Mouse (Mus musculus): ENCODE measurements around the gene Vps35l. TPM values are rescaled to one million over a fixed set of nuclear protein-coding genes. Genes with fewer than 3 reads are reported as not detected.

Vps35l gene
- total and polyA plus RNA-seq, 2 experiments from 2014 or later: 41.0 to 63.8 TPM

GRCm38 (mm10) chr7:118751625-118752024, 11.6 kb downstream of the Vps35l start:
- 80% methylated on average over 7 of the region's 7 CpGs for WGBS
- DNase-seq (ENCODE audit: low spot score) (no peak), ATAC-seq (ENCODE audit: insufficient read depth, low read depth) (no peak)
- Histone ChIP-seq H3K27me3 (ENCODE audit: control insufficient read depth, insufficient read depth, low read length) (no peaks in the 10 kb centered on the region), H3K4me1 (ENCODE audit: control insufficient read depth, insufficient read depth) (no peaks in the 10 kb centered on the region), H3K4me2 (ENCODE audit: low read depth, low read length) (no peak overlapping the region), H3K4me3 (ENCODE audit: low read depth, low read length) (no peak overlapping the region), H3K9me3 (replicated peaks; ENCODE audit: control insufficient read depth, low read length) (no peaks in the 10 kb centered on the region), H3K36me3 (replicated peaks; ENCODE audit: control insufficient read depth, insufficient read depth, low read length) (peaks cover 87% of the 10 kb centered on the region), H3K9ac (replicated peaks; ENCODE audit: low read depth, low read length) (no peak overlapping the region), H3K27ac (ENCODE audit: low read depth) (no peak overlapping the region)
- no peak for TF ChIP-seq EP300 (IDR thresholded peaks at IDR 0.05; ENCODE audit: low read depth)
- TF ChIP-seq CTCF (IDR thresholded peaks at IDR 0.05; ENCODE audit: low read depth): no peak

DNA sequence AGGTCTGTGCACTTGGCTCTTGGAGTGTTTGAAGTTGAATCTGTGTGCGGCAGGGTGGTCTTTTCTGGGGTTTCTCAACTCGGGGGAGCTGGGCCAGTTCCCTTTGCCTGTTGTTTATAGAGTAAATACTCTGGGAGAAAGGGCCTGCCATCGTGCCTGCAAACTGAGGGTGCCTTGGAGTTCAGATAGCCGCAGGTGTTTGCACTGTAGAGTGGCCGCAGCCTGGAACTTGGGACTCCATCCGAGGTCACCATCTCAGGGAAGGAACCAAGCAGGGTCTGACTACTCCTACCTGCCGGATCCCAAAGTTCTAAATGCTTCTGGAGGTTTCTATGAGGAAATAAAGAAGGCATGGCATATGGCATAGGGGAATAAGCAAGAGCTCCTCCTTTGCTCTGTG, 15.7 kb downstream of the Vps35l start:
- Histone ChIP-seq H3K4me2 (ENCODE audit: low read depth, low read length) (no peak overlapping the region), H3K9me3 (replicated peaks; ENCODE audit: control insufficient read depth, low read length) (no peaks in the 10 kb centered on the region), H3K4me1 (ENCODE audit: control insufficient read depth, insufficient read depth) (no peaks in the 10 kb centered on the region), H3K4me3 (ENCODE audit: low read depth, low read length) (no peak overlapping the region), H3K36me3 (replicated peaks; ENCODE audit: control insufficient read depth, insufficient read depth, low read length) (peaks cover 62% of the 10 kb centered on the region), H3K27ac (ENCODE audit: low read depth) (no peak overlapping the region), H3K9ac (replicated peaks; ENCODE audit: low read depth, low read length) (no peak overlapping the region), H3K27me3 (ENCODE audit: control insufficient read depth, insufficient read depth, low read length) (no peaks in the 10 kb centered on the region)
- ATAC-seq (ENCODE audit: insufficient read depth, low read depth): no peak
- DNase-seq (ENCODE audit: low spot score): no peak
- WGBS: 81% methylated on average over 7 of the region's 7 CpGs
- TF ChIP-seq CTCF (IDR thresholded peaks at IDR 0.05; ENCODE audit: low read depth) (no peak), EP300 (IDR thresholded peaks at IDR 0.05; ENCODE audit: low read depth) (no peak)

GRCm38 (mm10) chr7:118756490-118757265, 16.7 kb downstream of the Vps35l start:
- Histone ChIP-seq H3K27me3 (ENCODE audit: control insufficient read depth, insufficient read depth, low read length) (no peaks in the 10 kb centered on the region), H3K4me1 (ENCODE audit: control insufficient read depth, insufficient read depth) (no peaks in the 10 kb centered on the region), H3K4me3 (ENCODE audit: low read depth, low read length) (no peak overlapping the region), H3K4me2 (ENCODE audit: low read depth, low read length) (no peak overlapping the region), H3K9ac (replicated peaks; ENCODE audit: low read depth, low read length) (no peak overlapping the region), H3K27ac (ENCODE audit: low read depth) (no peak overlapping the region), H3K36me3 (replicated peaks; ENCODE audit: control insufficient read depth, insufficient read depth, low read length) (peaks cover 62% of the 10 kb centered on the region), H3K9me3 (replicated peaks; ENCODE audit: control insufficient read depth, low read length) (no peaks in the 10 kb centered on the region)
- no peak for TF ChIP-seq EP300 (IDR thresholded peaks at IDR 0.05; ENCODE audit: low read depth)
- TF ChIP-seq CTCF (IDR thresholded peaks at IDR 0.05; ENCODE audit: low read depth): no peak
- ATAC-seq (ENCODE audit: insufficient read depth, low read depth): no peak
- WGBS: 94% methylated on average over 24 of the region's 24 CpGs
- DNase-seq (ENCODE audit: low spot score): no peak

DNA sequence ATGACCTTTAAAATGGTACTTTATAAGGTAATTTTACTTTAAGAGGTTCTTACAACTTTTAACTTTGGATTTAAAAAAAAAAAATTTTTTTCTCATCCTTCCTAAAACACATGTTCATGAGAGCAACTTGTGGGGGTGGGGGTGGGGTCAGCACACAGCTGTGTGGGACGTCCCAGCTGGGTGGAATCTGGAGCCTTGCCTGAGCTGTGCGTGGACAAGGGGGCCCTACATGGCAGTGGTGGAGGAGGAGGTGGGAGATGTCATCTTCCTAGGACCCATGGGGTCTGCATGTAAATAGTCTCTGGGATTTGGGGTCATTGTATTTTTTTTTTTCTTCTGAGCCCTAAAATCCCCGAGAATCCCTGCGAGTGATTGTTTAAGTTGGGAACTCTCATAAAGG, 18.3 kb downstream of the Vps35l start:
- ATAC-seq (ENCODE audit: insufficient read depth, low read depth) (no peak), DNase-seq (ENCODE audit: low spot score) (no peak)
- Histone ChIP-seq H3K4me2 (ENCODE audit: low read depth, low read length) (no peak overlapping the region), H3K9ac (replicated peaks; ENCODE audit: low read depth, low read length) (no peak overlapping the region), H3K9me3 (replicated peaks; ENCODE audit: control insufficient read depth, low read length) (no peaks in the 10 kb centered on the region), H3K36me3 (replicated peaks; ENCODE audit: control insufficient read depth, insufficient read depth, low read length) (peaks cover 64% of the 10 kb centered on the region), H3K27ac (ENCODE audit: low read depth) (no peak overlapping the region), H3K4me1 (ENCODE audit: control insufficient read depth, insufficient read depth) (no peaks in the 10 kb centered on the region), H3K27me3 (ENCODE audit: control insufficient read depth, insufficient read depth, low read length) (no peaks in the 10 kb centered on the region), H3K4me3 (ENCODE audit: low read depth, low read length) (no peak overlapping the region)
- TF ChIP-seq EP300 (IDR thresholded peaks at IDR 0.05; ENCODE audit: low read depth) (no peak), CTCF (IDR thresholded peaks at IDR 0.05; ENCODE audit: low read depth) (no peak)
- 73% methylated on average over 4 of the region's 4 CpGs for WGBS

GRCm38 (mm10) chr7:118759372-118759771, 19.3 kb downstream of the Vps35l start:
- Histone ChIP-seq H3K4me1 (ENCODE audit: control insufficient read depth, insufficient read depth) (no peaks in the 10 kb centered on the region), H3K4me2 (ENCODE audit: low read depth, low read length) (no peak overlapping the region), H3K9me3 (replicated peaks; ENCODE audit: control insufficient read depth, low read length) (no peaks in the 10 kb centered on the region), H3K9ac (replicated peaks; ENCODE audit: low read depth, low read length) (no peak overlapping the region), H3K27ac (ENCODE audit: low read depth) (no peak overlapping the region), H3K4me3 (ENCODE audit: low read depth, low read length) (no peak overlapping the region), H3K36me3 (replicated peaks; ENCODE audit: control insufficient read depth, insufficient read depth, low read length) (peaks cover 59% of the 10 kb centered on the region), H3K27me3 (ENCODE audit: control insufficient read depth, insufficient read depth, low read length) (no peaks in the 10 kb centered on the region)
- ATAC-seq (ENCODE audit: insufficient read depth, low read depth) (no peak), DNase-seq (ENCODE audit: low spot score) (no peak)
- TF ChIP-seq CTCF (IDR thresholded peaks at IDR 0.05; ENCODE audit: low read depth): no peak
- no peak for TF ChIP-seq EP300 (IDR thresholded peaks at IDR 0.05; ENCODE audit: low read depth)
- 41% methylated on average over 5 of the region's 5 CpGs for WGBS

GRCm38 (mm10) chr7:118763939-118764338, 23.9 kb downstream of the Vps35l start:
- no peak overlapping the region for H3K27ac ChIP-seq (ENCODE audit: low read depth)
- H3K27me3 ChIP-seq (ENCODE audit: control insufficient read depth, insufficient read depth, low read length): no peaks in the 10 kb centered on the region
- H3K9ac ChIP-seq (replicated peaks; ENCODE audit: low read depth, low read length): no peak overlapping the region
- TF ChIP-seq EP300 (IDR thresholded peaks at IDR 0.05; ENCODE audit: low read depth) (no peak), CTCF (IDR thresholded peaks at IDR 0.05; ENCODE audit: low read depth) (no peak)
- H3K4me2 ChIP-seq (ENCODE audit: low read depth, low read length): no peak overlapping the region
- no peaks in the 10 kb centered on the region for H3K4me1 ChIP-seq (ENCODE audit: control insufficient read depth, insufficient read depth)
- H3K36me3 ChIP-seq (replicated peaks; ENCODE audit: control insufficient read depth, insufficient read depth, low read length): peaks cover 36% of the 10 kb centered on the region
- H3K4me3 ChIP-seq (ENCODE audit: low read depth, low read length): no peak overlapping the region
- no peak for DNase-seq (ENCODE audit: low spot score)
- WGBS: 86% methylated on average over 11 of the region's 11 CpGs
- no peaks in the 10 kb centered on the region for H3K9me3 ChIP-seq (replicated peaks; ENCODE audit: control insufficient read depth, low read length)
- ATAC-seq (ENCODE audit: insufficient read depth, low read depth): no peak
